Mouse (Mus musculus) bone marrow macrophage, adult 2 months (primary cell): ENCODE data around the gene Skint6.

ENCODE experiments used
- CTCF ChIP-seq: IDR thresholded peaks from 2 replicates; pipeline ENCODE4 v1.5.1; 2012; ENCODE audit warnings: low read depth, mild to moderate bottlenecking, low read length, moderate library complexity
- POLR2A ChIP-seq: IDR thresholded peaks from 2 replicates; pipeline ENCODE4 v1.6.1; 2012; ENCODE audit warnings: mild to moderate bottlenecking, low read depth, low read length, borderline replicate concordance

DNA sequence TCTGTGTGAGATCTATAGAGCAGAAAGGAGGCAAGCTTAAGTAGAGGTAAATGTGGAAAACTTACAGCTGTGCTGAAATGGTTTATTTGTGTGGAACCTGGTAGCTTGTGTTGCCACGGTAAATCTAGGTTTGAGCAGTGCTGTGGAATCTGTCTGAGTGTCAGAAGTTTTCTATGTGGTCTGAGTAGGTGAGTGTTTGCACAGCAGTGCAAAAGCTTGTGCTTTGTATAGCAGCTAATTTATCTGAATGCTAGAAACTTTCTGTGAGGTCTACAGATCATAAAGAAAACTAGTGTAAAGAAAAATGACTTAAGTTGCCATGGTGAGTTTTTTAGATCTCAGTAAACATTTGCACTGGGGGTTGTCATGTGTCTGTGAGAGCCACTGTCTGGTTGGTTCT, 34.1 kb upstream of the Skint6 start:
- TF ChIP-seq POLR2A (no peak), CTCF (no peak)
